Mouse (Mus musculus): ENCODE measurements around the gene Krt13. TPM values are rescaled to one million over a fixed set of nuclear protein-coding genes. Genes with fewer than 3 reads are reported as not detected.

The Krt13 gene
- polyA plus RNA-seq, 1 experiment = 1,946 TPM

DNA sequence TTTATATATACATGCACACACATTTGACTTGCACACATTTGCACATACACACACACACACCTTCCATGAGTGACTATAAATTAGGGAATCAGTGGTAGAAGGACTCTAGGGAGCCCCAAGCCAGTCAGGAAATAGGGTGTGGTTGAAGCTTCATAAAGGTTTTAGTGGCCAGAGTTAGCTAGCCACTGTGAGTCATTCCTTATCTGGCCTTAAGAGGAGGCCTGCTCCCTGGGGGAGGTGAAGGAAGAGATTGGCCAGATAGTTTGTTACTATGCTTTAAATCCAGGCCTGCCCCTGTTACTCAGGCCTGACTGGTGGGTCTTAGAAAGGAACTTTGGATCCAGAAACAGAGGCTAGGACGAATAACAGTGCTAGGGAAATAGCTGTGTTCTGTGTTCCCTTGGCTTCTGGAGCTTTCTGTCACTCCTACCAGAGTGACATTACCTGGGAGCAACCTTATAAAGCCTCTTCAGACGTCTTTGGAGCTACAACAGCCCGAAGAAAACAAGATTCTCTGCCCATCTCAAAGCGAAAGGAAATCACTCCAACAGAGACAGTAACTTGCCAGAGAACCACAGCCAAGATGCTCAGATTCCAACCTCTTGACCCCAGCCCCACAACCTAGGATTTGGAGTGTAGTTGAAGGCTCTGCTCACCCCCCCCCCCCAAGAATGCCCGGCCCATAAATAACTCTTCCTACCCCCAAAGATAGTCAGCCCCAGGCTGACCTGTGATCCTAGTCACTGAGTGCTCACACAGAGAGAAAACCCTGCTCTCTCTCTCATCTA lies 26.4 kb upstream of the Krt13 start:
- TF ChIP-seq CTCF (IDR thresholded peaks at IDR 0.05; ENCODE audit: insufficient read depth, low read length) (no peak), POLR2A (IDR thresholded peaks at IDR 0.05; ENCODE audit: borderline replicate concordance, extremely low read depth, low read depth, low read length) (no peak)
- no peaks in the 10 kb centered on the region for H3K4me1 ChIP-seq (ENCODE audit: control insufficient read depth, insufficient read depth, low read length)
- 55% methylated on average over 5 of the region's 5 CpGs for WGBS
- H3K4me3 ChIP-seq (replicated peaks; ENCODE audit: extremely low read depth, low read depth, low read length) = no peak overlapping the region
- DNase-seq = no peak

DNA sequence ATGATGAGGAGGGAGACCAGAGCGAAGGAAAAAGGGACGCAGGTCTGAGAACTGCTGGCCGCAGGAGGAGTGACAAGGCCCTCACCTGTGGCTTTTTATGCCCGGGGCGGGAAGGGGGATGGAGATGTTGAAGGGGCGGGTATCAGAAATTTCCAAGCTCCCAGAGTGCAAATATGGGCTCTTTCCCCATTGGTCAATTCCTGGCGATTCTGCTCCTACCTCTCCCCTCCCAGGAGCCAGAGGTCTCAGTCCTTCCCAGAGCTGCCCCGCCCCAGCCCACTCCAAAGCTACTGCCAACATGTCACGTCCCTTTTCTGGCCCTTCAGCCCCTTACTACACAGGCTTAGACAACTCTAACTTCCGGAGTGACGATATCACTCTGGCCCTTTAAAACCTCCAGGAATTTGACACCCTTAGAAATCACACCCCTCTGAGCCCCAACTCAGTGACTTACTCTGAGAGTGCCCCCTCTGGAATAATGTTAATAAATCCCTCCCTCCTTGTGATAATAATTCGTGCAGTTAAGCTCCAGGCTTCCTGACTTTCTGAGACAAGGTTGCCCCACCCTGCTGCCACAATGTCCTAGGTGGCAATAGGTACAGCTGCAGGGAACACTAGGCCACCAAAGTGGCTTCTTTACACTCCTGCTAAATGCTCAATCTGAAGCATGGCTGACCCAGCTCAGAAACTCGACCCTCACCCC lies 24.6 kb upstream of the Krt13 start:
- WGBS = 3% methylated on average over 13 of the region's 13 CpGs
- Histone ChIP-seq H3K4me1 (ENCODE audit: control insufficient read depth, insufficient read depth, low read length) (no peaks in the 10 kb centered on the region), H3K4me3 (replicated peaks; ENCODE audit: extremely low read depth, low read depth, low read length) (peak overlapping the region; percentile 78)
- TF ChIP-seq CTCF (IDR thresholded peaks at IDR 0.05; ENCODE audit: insufficient read depth, low read length) = no peak
- peak; percentile 93; the same call in 1 of the 2 replicates for TF ChIP-seq POLR2A (IDR thresholded peaks at IDR 0.05; ENCODE audit: borderline replicate concordance, extremely low read depth, low read depth, low read length)
- DNase-seq = peak; percentile 78

DNA sequence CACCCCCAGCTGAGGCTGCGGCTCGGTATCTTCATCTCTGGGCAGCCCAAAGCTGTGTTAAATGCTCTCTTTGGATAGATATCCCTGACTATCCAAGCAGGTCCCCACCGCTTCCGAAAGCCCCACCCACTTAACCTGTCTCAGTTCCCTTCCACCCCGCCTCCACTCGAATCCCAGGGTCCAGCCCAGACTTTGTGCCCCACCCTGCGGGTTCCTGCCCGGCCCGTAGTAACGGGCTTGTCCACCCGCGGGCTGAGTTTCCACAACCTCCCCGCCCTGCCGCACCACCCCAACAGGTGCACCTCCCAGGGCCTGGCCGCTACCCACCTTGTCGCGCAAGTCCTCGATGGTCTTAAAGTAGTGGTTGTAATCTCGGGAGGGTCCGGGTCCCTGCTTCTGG lies 23.7 kb upstream of the Krt13 start:
- Histone ChIP-seq H3K4me1 (ENCODE audit: control insufficient read depth, insufficient read depth, low read length) (no peaks in the 10 kb centered on the region), H3K4me3 (replicated peaks; ENCODE audit: extremely low read depth, low read depth, low read length) (peak overlapping the region; percentile 78)
- DNase-seq = peak; percentile 75
- WGBS = 3% methylated on average over 20 of the region's 20 CpGs
- TF ChIP-seq CTCF (IDR thresholded peaks at IDR 0.05; ENCODE audit: insufficient read depth, low read length) (no peak), POLR2A (IDR thresholded peaks at IDR 0.05; ENCODE audit: borderline replicate concordance, extremely low read depth, low read depth, low read length) (peak; percentile 24; the same call in 1 of the 2 replicates)

DNA sequence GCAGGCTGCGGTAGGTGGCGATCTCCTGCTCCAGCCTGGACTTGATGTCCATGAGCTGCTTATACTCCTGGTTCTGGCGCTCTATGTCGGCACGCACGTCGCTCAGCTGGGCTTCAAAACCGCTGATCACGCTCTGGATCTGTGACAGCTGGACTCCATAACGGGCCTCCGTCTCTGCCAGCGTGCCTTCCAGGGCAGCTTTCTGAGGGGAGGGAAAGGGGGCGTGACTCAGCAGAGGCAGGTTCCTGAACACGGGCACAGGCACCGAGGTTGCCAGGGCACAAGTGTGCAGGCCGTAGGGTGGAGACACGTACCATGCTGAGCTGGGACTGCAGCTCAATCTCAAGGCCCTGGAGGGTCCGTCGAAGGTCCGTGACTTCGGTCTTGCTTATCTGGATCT lies 19.6 kb upstream of the Krt13 start:
- TF ChIP-seq POLR2A (IDR thresholded peaks at IDR 0.05; ENCODE audit: borderline replicate concordance, extremely low read depth, low read depth, low read length) (no peak), CTCF (IDR thresholded peaks at IDR 0.05; ENCODE audit: insufficient read depth, low read length) (no peak)
- DNase-seq = no peak
- Histone ChIP-seq H3K4me1 (ENCODE audit: control insufficient read depth, insufficient read depth, low read length) (no peaks in the 10 kb centered on the region), H3K4me3 (replicated peaks; ENCODE audit: extremely low read depth, low read depth, low read length) (no peak overlapping the region)
- 74% methylated on average over 21 of the region's 21 CpGs for WGBS

DNA sequence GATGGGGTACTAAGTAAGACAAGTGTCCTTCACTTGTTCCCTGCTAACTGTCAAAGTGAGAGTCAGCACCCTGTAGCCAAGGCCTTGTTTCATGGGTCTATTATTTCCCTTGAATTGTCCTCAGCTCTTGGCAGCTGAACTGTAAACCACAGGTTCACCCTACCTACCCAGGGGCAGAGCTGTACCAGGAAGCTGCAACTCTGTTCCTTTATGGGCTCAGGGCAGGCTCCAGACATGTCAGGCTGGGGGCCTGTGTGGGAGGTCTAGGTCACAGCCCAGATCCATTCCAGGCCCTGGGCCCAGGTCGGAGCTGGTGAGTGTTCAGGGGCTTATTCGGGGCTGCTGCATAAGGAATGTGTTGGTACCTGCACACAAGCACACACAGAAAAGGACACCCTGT lies 18.0 kb upstream of the Krt13 start:
- 63% methylated on average over 2 of the region's 2 CpGs for WGBS
- H3K4me3 ChIP-seq (replicated peaks; ENCODE audit: extremely low read depth, low read depth, low read length) = no peak overlapping the region
- no peaks in the 10 kb centered on the region for H3K4me1 ChIP-seq (ENCODE audit: control insufficient read depth, insufficient read depth, low read length)
- TF ChIP-seq CTCF (IDR thresholded peaks at IDR 0.05; ENCODE audit: insufficient read depth, low read length) (no peak), POLR2A (IDR thresholded peaks at IDR 0.05; ENCODE audit: borderline replicate concordance, extremely low read depth, low read depth, low read length) (no peak)
- DNase-seq = no peak

DNA sequence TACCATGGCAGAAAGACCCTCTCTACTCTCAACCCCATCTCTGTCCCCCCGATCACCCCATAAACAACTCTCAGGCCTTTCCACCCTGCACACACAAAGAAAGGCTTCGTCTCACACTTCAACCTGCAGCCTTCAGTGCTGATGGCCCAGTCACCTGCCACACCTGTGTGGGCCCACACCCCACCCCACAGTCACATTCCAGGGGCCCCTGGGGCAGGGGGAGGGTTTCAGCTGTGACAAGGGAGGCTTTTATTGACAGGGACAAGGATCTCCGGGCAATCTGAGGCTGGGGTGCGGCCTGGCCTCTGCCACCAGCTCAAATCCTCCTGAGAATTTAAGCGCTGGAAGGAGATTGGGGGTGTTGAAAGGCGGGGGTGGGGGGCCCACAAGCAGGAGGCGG lies 17.4 kb upstream of the Krt13 start:
- no peak overlapping the region for H3K4me3 ChIP-seq (replicated peaks; ENCODE audit: extremely low read depth, low read depth, low read length)
- TF ChIP-seq POLR2A (IDR thresholded peaks at IDR 0.05; ENCODE audit: borderline replicate concordance, extremely low read depth, low read depth, low read length) = no peak
- no peak for TF ChIP-seq CTCF (IDR thresholded peaks at IDR 0.05; ENCODE audit: insufficient read depth, low read length)
- H3K4me1 ChIP-seq (ENCODE audit: control insufficient read depth, insufficient read depth, low read length) = no peaks in the 10 kb centered on the region
- 74% methylated on average over 7 of the region's 7 CpGs for WGBS
- no peak for DNase-seq

DNA sequence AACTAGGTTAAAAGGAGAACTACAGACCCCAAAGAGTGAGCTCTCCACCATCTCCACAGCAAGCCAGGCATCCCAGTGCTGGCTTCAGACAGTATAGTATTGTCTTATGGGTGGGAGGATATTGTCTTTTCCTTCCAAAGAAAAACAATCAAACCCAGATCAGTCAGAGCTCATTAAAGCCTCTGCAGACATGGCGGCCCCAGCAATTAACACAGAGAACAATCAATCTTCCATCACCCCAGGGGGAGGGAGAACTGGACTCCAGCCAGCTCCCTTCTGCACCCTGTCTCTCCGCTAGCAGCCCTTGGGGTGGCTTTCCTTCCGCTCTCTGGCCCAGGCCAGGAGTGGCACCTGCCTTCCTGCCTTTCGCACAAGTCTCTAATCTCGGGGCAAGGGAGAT lies 16.3 kb upstream of the Krt13 start:
- 44% methylated on average over 5 of the region's 5 CpGs for WGBS
- TF ChIP-seq CTCF (IDR thresholded peaks at IDR 0.05; ENCODE audit: insufficient read depth, low read length) (no peak), POLR2A (IDR thresholded peaks at IDR 0.05; ENCODE audit: borderline replicate concordance, extremely low read depth, low read depth, low read length) (no peak)

DNA sequence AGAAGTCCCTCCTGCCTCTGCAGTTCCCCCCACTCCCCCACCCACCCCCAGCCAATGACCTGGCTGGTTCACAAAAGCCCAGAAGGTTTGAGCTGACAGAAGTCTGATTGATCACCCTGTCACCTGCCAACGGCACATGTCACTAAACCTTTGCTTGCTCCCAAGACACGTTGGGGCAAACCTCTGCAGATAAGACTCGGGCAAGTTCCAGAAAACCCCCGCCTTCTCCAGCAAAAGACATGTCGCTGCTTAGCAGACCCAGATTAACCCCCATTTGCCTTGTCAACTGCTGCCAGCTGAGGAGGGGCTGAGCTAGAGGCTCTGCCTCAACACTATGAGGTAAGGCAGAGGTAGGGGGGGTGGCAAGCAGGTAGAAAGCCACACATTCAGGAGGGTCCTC lies 15.2 kb upstream of the Krt13 start:
- no peak overlapping the region for H3K4me3 ChIP-seq (replicated peaks; ENCODE audit: extremely low read depth, low read depth, low read length)
- no peak for DNase-seq
- no peak for TF ChIP-seq POLR2A (IDR thresholded peaks at IDR 0.05; ENCODE audit: borderline replicate concordance, extremely low read depth, low read depth, low read length)
- TF ChIP-seq CTCF (IDR thresholded peaks at IDR 0.05; ENCODE audit: insufficient read depth, low read length) = no peak
- H3K4me1 ChIP-seq (ENCODE audit: control insufficient read depth, insufficient read depth, low read length) = no peaks in the 10 kb centered on the region
- WGBS = 31% methylated on average over 5 of the region's 5 CpGs

More for the DNA sequence above, 16.3 kb upstream of the Krt13 start:
- Histone ChIP-seq H3K4me3 (replicated peaks; ENCODE audit: extremely low read depth, low read depth, low read length) (no peak overlapping the region), H3K4me1 (ENCODE audit: control insufficient read depth, insufficient read depth, low read length) (no peaks in the 10 kb centered on the region)
- DNase-seq = no peak

DNA sequence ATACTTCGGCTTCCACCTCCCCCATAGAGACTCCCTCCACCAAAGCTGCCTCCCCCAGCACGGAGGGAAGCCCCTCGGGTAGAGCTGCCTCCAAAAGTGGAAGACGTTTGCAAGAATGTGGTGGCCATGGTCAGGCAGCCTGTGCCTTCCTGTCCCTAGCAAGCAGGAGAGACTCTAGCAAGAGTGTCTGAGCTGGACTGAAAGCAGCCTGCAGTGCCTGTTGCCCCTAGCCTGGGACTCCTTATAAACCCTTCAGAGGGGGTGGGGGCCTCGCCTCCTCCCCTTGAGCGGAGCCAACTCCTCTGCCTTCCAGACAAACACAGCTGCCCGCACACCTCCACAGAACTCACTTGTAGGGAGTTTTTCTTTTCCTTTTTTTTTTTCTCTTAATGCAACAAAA lies 14.4 kb upstream of the Krt13 start, which contains the start of gene Krt15:
TSS of gene Krt15 (minus strand) at position 198 of the 400 bp plus-strand sequence.
- no peaks in the 10 kb centered on the region for H3K4me1 ChIP-seq (ENCODE audit: control insufficient read depth, insufficient read depth, low read length)
- H3K4me3 ChIP-seq (replicated peaks; ENCODE audit: extremely low read depth, low read depth, low read length) = no peak within 1 kb of the TSS
- 53% methylated on average over 7 of the region's 7 CpGs for WGBS
- no peak for TF ChIP-seq POLR2A (IDR thresholded peaks at IDR 0.05; ENCODE audit: borderline replicate concordance, extremely low read depth, low read depth, low read length)
- TF ChIP-seq CTCF (IDR thresholded peaks at IDR 0.05; ENCODE audit: insufficient read depth, low read length) = no peak
- DNase-seq = no peak

Measured in lung, adult 2 months (tissue).